Mouse (Mus musculus) monocyte, adult 2 months (primary cell): ENCODE results near the gene Uggt1.

Source experiments
- DNase-seq, 2 experiments: peaks; one replicate each; pipeline ENCODE4 v3.0.0; 2022; ENCODE audit warnings: low spot score in 2 of 2, low read depth in 1 of 2

Gene Uggt1

GRCm38 (mm10) chr1:36258631-36259030 lies 14.1 kb upstream of the Uggt1 start:
- no peak for DNase-seq

GRCm38 (mm10) chr1:36257276-36257675 lies 12.8 kb upstream of the Uggt1 start:
- DNase-seq: no peak

GRCm38 (mm10) chr1:36255871-36256640 lies 11.5 kb upstream of the Uggt1 start:
- no peak for DNase-seq

GRCm38 (mm10) chr1:36254635-36255360 lies 10.3 kb upstream of the Uggt1 start:
- DNase-seq: no peak

- peak in 1 of 2 experiments; percentile 55 for DNase-seq
Measured at GRCm38 (mm10) chr1:36252791-36253190, 8.3 kb upstream of the Uggt1 start.

- DNase-seq: no peak
Measured at GRCm38 (mm10) chr1:36251426-36251825, 6.9 kb upstream of the Uggt1 start.

- DNase-seq: no peak
Measured at GRCm38 (mm10) chr1:36246688-36247087, 2.2 kb upstream of the Uggt1 start.

- DNase-seq: no peak
Measured at GRCm38 (mm10) chr1:36244828-36245215, 302 bp upstream of the Uggt1 start.

- DNase-seq: no peak
Measured at GRCm38 (mm10) chr1:36243447-36244057, 968 bp downstream of the Uggt1 start.

- DNase-seq: no peak
Measured at GRCm38 (mm10) chr1:36241903-36242429, 2.6 kb downstream of the Uggt1 start.

- no peak for DNase-seq
Measured at GRCm38 (mm10) chr1:36240176-36240575, 4.3 kb downstream of the Uggt1 start.

- no peak for DNase-seq
Measured at GRCm38 (mm10) chr1:36239396-36239795, 5.1 kb downstream of the Uggt1 start.

GRCm38 (mm10) chr1:36235855-36236254 lies 8.7 kb downstream of the Uggt1 start:
- no peak for DNase-seq

- DNase-seq: no peak
Measured at GRCm38 (mm10) chr1:36235057-36235639, 9.4 kb downstream of the Uggt1 start.

GRCm38 (mm10) chr1:36233218-36233617 lies 11.3 kb downstream of the Uggt1 start:
- DNase-seq: no peak

- no peak for DNase-seq
Measured at GRCm38 (mm10) chr1:36230919-36231705, 13.4 kb downstream of the Uggt1 start.

- no peak for DNase-seq
Measured at GRCm38 (mm10) chr1:36228461-36228860, 16.1 kb downstream of the Uggt1 start.

GRCm38 (mm10) chr1:36224648-36225047 lies 19.9 kb downstream of the Uggt1 start:
- no peak for DNase-seq

GRCm38 (mm10) chr1:36214324-36214723 lies 30.2 kb downstream of the Uggt1 start:
- no peak for DNase-seq

GRCm38 (mm10) chr1:36201739-36202138 lies 42.8 kb downstream of the Uggt1 start:
- no peak for DNase-seq

- DNase-seq: no peak
Measured at GRCm38 (mm10) chr1:36194482-36194881, 50.0 kb downstream of the Uggt1 start.
